Mouse (Mus musculus) adrenal gland, postnatal 4 days (tissue): ENCODE results near the gene Kif1bp. TPM values are rescaled to one million over a fixed set of nuclear protein-coding genes. Genes with fewer than 3 reads are reported as not detected.
"Not testable (repeated sequence)": the region's sequence is repeated elsewhere in the genome, so short reads cannot be mapped to it uniquely, and the experiment has no call there.

Experiments
- DNase-seq, 2 experiments: peaks; one replicate each; pipeline ENCODE4 v3.0.0; 2021 to 2022; ENCODE audit warnings: low spot score in 2 of 2, mixed read lengths in 2 of 2
- total RNA-seq, 2 experiments: library from RNA; stranded (reverse); gene quantifications; 2 replicates each; pipeline ENCODE4 v1.2.3; 2021

The Kif1bp gene
- total RNA-seq, 2 experiments from 2014 or later, result 39.2 to 42.1 TPM

- DNase-seq, result no peak
Observed at GRCm38 (mm10) chr10:62512855-62513254, 65.4 kb downstream of the Kif1bp start.

- no peak for DNase-seq
Observed at GRCm38 (mm10) chr10:62511528-62511927, 66.7 kb downstream of the Kif1bp start.

- DNase-seq, result no peak
Observed at GRCm38 (mm10) chr10:62509032-62509656, 69.1 kb downstream of the Kif1bp start.

GRCm38 (mm10) chr10:62508459-62508858, 69.8 kb downstream of the Kif1bp start:
- DNase-seq, result no peak

- DNase-seq, result no peak
Observed at GRCm38 (mm10) chr10:62507591-62508308, 70.5 kb downstream of the Kif1bp start.

GRCm38 (mm10) chr10:62507071-62507470, 71.2 kb downstream of the Kif1bp start:
- DNase-seq, result no peak

- DNase-seq, result no peak
Observed at GRCm38 (mm10) chr10:62506019-62506556, 72.2 kb downstream of the Kif1bp start.

- DNase-seq, result no peak
Observed at GRCm38 (mm10) chr10:62505224-62505983, 72.9 kb downstream of the Kif1bp start.

- DNase-seq, result no peak
Observed at GRCm38 (mm10) chr10:62503836-62504628, 74.2 kb downstream of the Kif1bp start.

GRCm38 (mm10) chr10:62503353-62503752, 74.9 kb downstream of the Kif1bp start:
- DNase-seq, result no peak

- no peak for DNase-seq
Observed at GRCm38 (mm10) chr10:62501951-62502350, 76.3 kb downstream of the Kif1bp start.

GRCm38 (mm10) chr10:62500916-62501615, 77.2 kb downstream of the Kif1bp start:
- no peak for DNase-seq

- DNase-seq, result peak in 1 of 2 experiments; percentile 31
Observed at GRCm38 (mm10) chr10:62500088-62500915, 78.0 kb downstream of the Kif1bp start.

- not testable (repeated sequence) for DNase-seq
Observed at GRCm38 (mm10) chr10:62491681-62492080, 86.6 kb downstream of the Kif1bp start.

Other genes starting within 250 kb of the Kif1bp start
- 10 to 100 TPM; 36.0 to 49.8 TPM for gene Hk1, start 198.5 kb downstream of the Kif1bp start, total RNA-seq
- gene Hkdc1, start 156.0 kb downstream of the Kif1bp start, total RNA-seq, result 1 to 10 TPM in 1 of 2 experiments, not detected in 1; 1.4 TPM
- gene 4930507D05Rik, start 129.0 kb downstream of the Kif1bp start, total RNA-seq, result under 1 TPM; 0.48 to 0.78 TPM
- gene Supv3l1, start 128.7 kb downstream of the Kif1bp start, total RNA-seq, result 10 to 100 TPM; 31.5 to 36.5 TPM
- gene Vps26a, start 91.7 kb downstream of the Kif1bp start, total RNA-seq, result 10 to 100 TPM; 45.3 to 48.7 TPM
- gene Srgn, start 51.0 kb downstream of the Kif1bp start, total RNA-seq, result 10 to 100 TPM; 23.9 to 38.9 TPM
- 10 to 100 TPM; 57.3 to 62.6 TPM for gene Ddx21, start 23.8 kb upstream of the Kif1bp start, total RNA-seq
- 100 to 1,000 TPM; 141 to 143 TPM for gene Ddx50, start 72.8 kb upstream of the Kif1bp start, total RNA-seq
- 1 to 10 TPM; 1.2 to 1.9 TPM for gene Stox1, start 147.7 kb upstream of the Kif1bp start, total RNA-seq
- gene Ccar1, start 213.8 kb upstream of the Kif1bp start, total RNA-seq, result 10 to 100 TPM; 89.8 to 93.2 TPM